Mouse (Mus musculus) thymus, postnatal 4 days (tissue): Measurements from ENCODE around the gene 1700025G04Rik.
A peak's percentile ranks its signal among the peaks of the same experiment; 100 is the strongest.

ENCODE experiments used
- DNase-seq: peaks from one replicate; pipeline ENCODE4 v3.0.0; 2021

1700025G04Rik gene

GRCm38 (mm10) chr1:152075725-152076124 is 14.2 kb downstream of the 1700025G04Rik start:
- DNase-seq: no peak

GRCm38 (mm10) chr1:152070441-152070840 is 19.5 kb downstream of the 1700025G04Rik start:
- no peak for DNase-seq

- DNase-seq: no peak
Measured at GRCm38 (mm10) chr1:152069745-152070144, 20.2 kb downstream of the 1700025G04Rik start.

- DNase-seq: no peak
Measured at GRCm38 (mm10) chr1:152067919-152068318, 22.0 kb downstream of the 1700025G04Rik start.

GRCm38 (mm10) chr1:152065527-152065926 is 24.4 kb downstream of the 1700025G04Rik start:
- no peak for DNase-seq

GRCm38 (mm10) chr1:152063357-152064145 is 26.4 kb downstream of the 1700025G04Rik start:
- DNase-seq: no peak

GRCm38 (mm10) chr1:152061745-152062144 is 28.2 kb downstream of the 1700025G04Rik start:
- DNase-seq: no peak

GRCm38 (mm10) chr1:152060265-152060664 is 29.7 kb downstream of the 1700025G04Rik start:
- DNase-seq: no peak

- no peak for DNase-seq
Measured at GRCm38 (mm10) chr1:152058776-152059175, 31.1 kb downstream of the 1700025G04Rik start.

- DNase-seq: no peak
Measured at GRCm38 (mm10) chr1:152053112-152053511, 36.8 kb downstream of the 1700025G04Rik start.

GRCm38 (mm10) chr1:152051858-152052257 is 38.1 kb downstream of the 1700025G04Rik start:
- no peak for DNase-seq

- DNase-seq: peak; percentile 34
Measured at GRCm38 (mm10) chr1:152050037-152050436, 39.9 kb downstream of the 1700025G04Rik start.

GRCm38 (mm10) chr1:152048291-152048690 is 41.6 kb downstream of the 1700025G04Rik start:
- no peak for DNase-seq

GRCm38 (mm10) chr1:152047416-152047815 is 42.5 kb downstream of the 1700025G04Rik start:
- DNase-seq: no peak

GRCm38 (mm10) chr1:152043453-152043852 is 46.5 kb downstream of the 1700025G04Rik start:
- no peak for DNase-seq

- DNase-seq: no peak
Measured at GRCm38 (mm10) chr1:152042409-152042808, 47.5 kb downstream of the 1700025G04Rik start.

- DNase-seq: no peak
Measured at GRCm38 (mm10) chr1:152041005-152041404, 48.9 kb downstream of the 1700025G04Rik start.

- DNase-seq: no peak
Measured at GRCm38 (mm10) chr1:152040053-152040452, 49.9 kb downstream of the 1700025G04Rik start.

- no peak for DNase-seq
Measured at GRCm38 (mm10) chr1:152039588-152039987, 50.3 kb downstream of the 1700025G04Rik start.

- peak; percentile 41 for DNase-seq
Measured at GRCm38 (mm10) chr1:152038086-152038485, 51.8 kb downstream of the 1700025G04Rik start.

- DNase-seq: no peak
Measured at GRCm38 (mm10) chr1:152037589-152037988, 52.3 kb downstream of the 1700025G04Rik start.

- DNase-seq: peak; percentile 18
Measured at GRCm38 (mm10) chr1:152034766-152035165, 55.2 kb downstream of the 1700025G04Rik start.

- DNase-seq: peak; percentile 34
Measured at GRCm38 (mm10) chr1:152033731-152034130, 56.2 kb downstream of the 1700025G04Rik start.

GRCm38 (mm10) chr1:152032144-152032543 is 57.8 kb downstream of the 1700025G04Rik start:
- no peak for DNase-seq

GRCm38 (mm10) chr1:152030546-152030945 is 59.4 kb downstream of the 1700025G04Rik start:
- DNase-seq: no peak
